Mouse (Mus musculus): ENCODE measurements around the gene Il6st. TPM values are rescaled to one million over a fixed set of nuclear protein-coding genes. Genes with fewer than 3 reads are reported as not detected.

Gene Il6st
- polyA plus RNA-seq, 1 experiment from 2014 or later = 28.4 TPM

DNA sequence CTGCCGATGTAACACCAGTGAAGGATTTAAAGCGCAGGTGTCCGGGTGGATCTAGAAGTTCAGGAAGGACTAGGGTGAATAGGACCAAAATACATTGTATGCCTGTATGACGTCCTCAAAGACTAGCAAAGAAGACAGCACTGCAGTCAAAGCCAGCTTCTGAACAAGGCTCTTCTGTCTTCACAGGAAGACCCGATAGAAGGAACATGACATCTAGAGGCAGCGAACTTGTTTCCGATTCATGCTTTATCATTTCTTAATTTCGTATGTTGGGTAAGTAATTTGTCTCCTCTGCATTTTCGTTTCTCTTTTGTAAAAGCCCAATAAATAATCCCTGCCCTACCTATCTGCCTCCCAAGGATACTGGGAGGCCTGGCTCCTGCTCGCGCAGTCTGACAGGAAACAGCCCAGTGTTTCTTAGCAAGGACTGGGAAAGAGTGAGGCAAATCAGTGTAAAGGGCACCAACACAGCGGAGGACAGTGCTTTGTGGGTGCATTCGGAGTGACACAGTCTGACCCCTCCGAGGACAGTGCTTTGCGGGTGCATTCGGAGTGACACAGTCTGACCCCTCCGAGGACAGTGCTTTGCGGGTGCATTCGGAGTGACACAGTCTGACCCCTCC lies 8.6 kb downstream of the Il6st start:
- ATAC-seq (ENCODE audit: low FRiP score) (no peak), DNase-seq (ENCODE audit: low spot score, missing footprints) (peak; percentile 65)
- Histone ChIP-seq H3K36me3 (ENCODE audit: control insufficient read depth, insufficient read depth, low read length) (peaks cover 3% of the 10 kb centered on the region; the same call in 1 of the 2 replicates), H3K27ac (ENCODE audit: low read depth, low read length) (no peak overlapping the region), H3K9me3 (ENCODE audit: control insufficient read depth, low read length) (no peaks in the 10 kb centered on the region), H3K4me1 (ENCODE audit: control insufficient read depth, insufficient read depth, low read length) (no peaks in the 10 kb centered on the region), H3K4me3 (ENCODE audit: low read depth, low read length) (no peak overlapping the region), H3K9ac (ENCODE audit: low read length) (no peak overlapping the region), H3K4me2 (no peak overlapping the region), H3K27me3 (ENCODE audit: control insufficient read depth, insufficient read depth, low read length) (no peaks in the 10 kb centered on the region)
- 91% methylated on average over 17 of the region's 19 CpGs for WGBS

DNA sequence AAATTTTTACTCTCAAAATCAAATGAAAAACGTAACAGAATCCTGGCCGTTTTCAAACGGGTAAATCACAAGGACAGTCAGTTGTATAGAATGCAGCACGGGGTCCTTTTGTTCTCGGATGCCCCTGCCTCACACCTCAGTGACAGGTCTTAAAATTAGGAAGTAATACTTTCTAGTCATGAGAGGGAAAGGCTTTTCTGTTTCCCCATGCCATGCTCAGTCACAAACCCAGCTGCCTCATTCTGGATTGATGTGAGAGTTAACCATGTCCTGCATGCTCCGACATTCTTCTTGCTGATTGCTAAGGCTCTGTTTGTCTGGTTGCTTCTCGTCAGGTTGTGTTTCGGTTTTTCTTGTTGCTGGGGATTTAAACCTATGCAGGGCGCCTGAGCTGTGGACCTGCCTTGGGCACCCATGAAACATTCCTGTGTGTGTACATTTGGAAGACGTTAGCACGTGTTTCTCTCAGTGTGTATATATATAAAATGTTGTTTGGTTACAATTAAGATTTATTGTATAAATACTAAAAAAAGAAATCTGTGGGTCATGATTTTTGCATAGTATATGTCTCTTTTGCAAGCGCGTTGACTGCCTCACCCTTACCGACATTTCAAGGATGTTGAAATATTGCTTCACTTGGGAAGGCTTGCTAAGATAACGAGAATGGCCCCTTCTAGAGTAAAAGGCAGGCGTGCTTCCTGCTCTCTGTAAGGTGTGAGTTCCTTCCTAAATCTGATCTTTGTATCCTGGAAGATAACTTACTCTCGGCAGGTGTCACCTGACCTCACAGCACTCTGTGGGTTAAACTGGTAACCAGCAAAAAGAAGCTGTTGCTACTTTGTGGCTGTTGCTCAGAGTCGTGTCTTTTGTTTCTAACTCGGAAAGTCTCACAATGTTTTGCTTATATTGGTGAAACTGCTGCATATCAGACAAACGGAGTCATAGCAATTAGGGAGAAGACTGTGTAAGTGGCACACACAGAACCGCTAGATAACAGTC lies 10.2 kb downstream of the Il6st start:
- no peaks in the 10 kb centered on the region for H3K27me3 ChIP-seq (ENCODE audit: control insufficient read depth, insufficient read depth, low read length)
- H3K4me3 ChIP-seq (ENCODE audit: low read depth, low read length) = no peak overlapping the region
- no peak for ATAC-seq (ENCODE audit: low FRiP score)

DNA sequence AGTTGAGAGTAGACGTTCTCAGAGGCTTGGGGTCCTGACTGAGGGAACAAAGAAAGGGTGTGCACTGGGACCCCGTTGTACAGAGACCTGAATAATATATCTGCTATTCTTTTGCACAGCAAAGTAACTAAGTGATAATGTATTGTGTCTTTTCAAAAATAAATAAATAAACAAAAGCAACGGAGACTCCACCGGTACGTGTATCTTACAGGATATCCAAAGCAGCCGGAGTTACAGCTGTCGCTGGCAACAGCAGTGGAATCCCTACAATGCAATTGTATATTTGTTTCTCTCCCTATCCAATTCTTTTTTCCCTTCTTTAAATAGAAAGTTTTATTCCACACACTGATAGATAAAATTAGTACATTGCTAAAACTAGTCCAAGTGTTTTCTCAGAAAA lies 15.2 kb downstream of the Il6st start:
- 86% methylated on average over 7 of the region's 7 CpGs for WGBS
- Histone ChIP-seq H3K27ac (ENCODE audit: low read depth, low read length) (no peak overlapping the region), H3K9me3 (ENCODE audit: control insufficient read depth, low read length) (no peaks in the 10 kb centered on the region), H3K9ac (ENCODE audit: low read length) (no peak overlapping the region), H3K4me3 (ENCODE audit: low read depth, low read length) (no peak overlapping the region), H3K4me2 (no peak overlapping the region), H3K4me1 (ENCODE audit: control insufficient read depth, insufficient read depth, low read length) (no peaks in the 10 kb centered on the region), H3K27me3 (ENCODE audit: control insufficient read depth, insufficient read depth, low read length) (no peaks in the 10 kb centered on the region), H3K36me3 (ENCODE audit: control insufficient read depth, insufficient read depth, low read length) (peaks cover 3% of the 10 kb centered on the region; the same call in 1 of the 2 replicates)
- ATAC-seq (ENCODE audit: low FRiP score) (no peak), DNase-seq (ENCODE audit: low spot score, missing footprints) (no peak)

More for the DNA sequence above, 10.2 kb downstream of the Il6st start:
- no peaks in the 10 kb centered on the region for H3K9me3 ChIP-seq (ENCODE audit: control insufficient read depth, low read length)
- H3K4me1 ChIP-seq (ENCODE audit: control insufficient read depth, insufficient read depth, low read length) = no peaks in the 10 kb centered on the region
- no peak overlapping the region for H3K27ac ChIP-seq (ENCODE audit: low read depth, low read length)
- peaks cover 3% of the 10 kb centered on the region; the same call in 1 of the 2 replicates for H3K36me3 ChIP-seq (ENCODE audit: control insufficient read depth, insufficient read depth, low read length)
- H3K9ac ChIP-seq (ENCODE audit: low read length) = no peak overlapping the region
- no peak overlapping the region for H3K4me2 ChIP-seq
- DNase-seq (ENCODE audit: low spot score, missing footprints) = peak; percentile 41
- 90% methylated on average over 21 of the region's 21 CpGs for WGBS

DNA sequence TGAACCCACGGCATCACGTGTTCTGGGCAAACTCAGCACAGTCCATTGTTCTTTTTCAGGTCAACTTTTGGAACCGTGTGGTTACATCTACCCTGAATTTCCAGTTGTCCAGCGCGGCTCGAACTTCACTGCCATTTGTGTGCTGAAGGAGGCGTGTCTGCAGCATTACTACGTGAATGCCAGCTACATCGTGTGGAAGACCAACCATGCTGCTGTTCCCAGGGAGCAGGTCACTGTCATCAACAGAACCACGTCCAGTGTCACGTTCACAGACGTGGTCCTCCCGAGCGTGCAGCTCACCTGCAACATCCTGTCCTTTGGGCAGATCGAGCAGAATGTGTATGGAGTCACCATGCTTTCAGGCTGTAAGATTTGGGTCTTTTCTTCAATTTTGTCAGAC lies 16.1 kb downstream of the Il6st start:
- DNase-seq (ENCODE audit: low spot score, missing footprints) = no peak
- 90% methylated on average over 15 of the region's 15 CpGs for WGBS
- Histone ChIP-seq H3K9ac (ENCODE audit: low read length) (no peak overlapping the region), H3K4me3 (ENCODE audit: low read depth, low read length) (no peak overlapping the region), H3K36me3 (ENCODE audit: control insufficient read depth, insufficient read depth, low read length) (peaks cover 3% of the 10 kb centered on the region; the same call in 1 of the 2 replicates), H3K9me3 (ENCODE audit: control insufficient read depth, low read length) (no peaks in the 10 kb centered on the region), H3K4me2 (no peak overlapping the region), H3K27ac (ENCODE audit: low read depth, low read length) (no peak overlapping the region), H3K4me1 (ENCODE audit: control insufficient read depth, insufficient read depth, low read length) (no peaks in the 10 kb centered on the region), H3K27me3 (ENCODE audit: control insufficient read depth, insufficient read depth, low read length) (no peaks in the 10 kb centered on the region)
- no peak for ATAC-seq (ENCODE audit: low FRiP score)

DNA sequence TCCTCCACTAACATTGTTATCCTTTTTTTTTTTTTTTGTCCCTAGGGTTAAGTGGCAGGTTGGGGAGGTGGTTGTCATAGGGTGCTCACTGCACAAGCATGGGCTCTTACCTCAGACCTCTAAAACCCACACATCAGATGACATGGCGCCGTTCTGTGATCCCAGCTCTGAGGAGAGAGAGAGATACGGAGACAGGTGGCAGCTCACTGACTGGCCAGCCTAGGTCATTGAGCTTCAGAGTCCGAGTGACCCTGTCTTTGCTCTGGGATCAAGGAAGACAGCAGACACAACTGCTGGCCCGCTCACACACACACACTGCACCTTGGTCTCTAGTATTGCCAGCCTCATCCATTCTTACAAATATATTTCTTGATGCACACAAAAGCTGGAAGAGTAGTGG lies 18.7 kb downstream of the Il6st start:
- H3K27ac ChIP-seq (ENCODE audit: low read depth, low read length) = no peak overlapping the region
- 92% methylated on average over 5 of the region's 5 CpGs for WGBS
- H3K4me3 ChIP-seq (ENCODE audit: low read depth, low read length) = no peak overlapping the region
- H3K27me3 ChIP-seq (ENCODE audit: control insufficient read depth, insufficient read depth, low read length) = no peaks in the 10 kb centered on the region
- H3K4me2 ChIP-seq = no peak overlapping the region
- no peak overlapping the region for H3K9ac ChIP-seq (ENCODE audit: low read length)
- DNase-seq (ENCODE audit: low spot score, missing footprints) (no peak), ATAC-seq (ENCODE audit: low FRiP score) (no peak)
- peaks cover 3% of the 10 kb centered on the region; the same call in 1 of the 2 replicates for H3K36me3 ChIP-seq (ENCODE audit: control insufficient read depth, insufficient read depth, low read length)
- H3K9me3 ChIP-seq (ENCODE audit: control insufficient read depth, low read length) = no peaks in the 10 kb centered on the region
- H3K4me1 ChIP-seq (ENCODE audit: control insufficient read depth, insufficient read depth, low read length) = no peaks in the 10 kb centered on the region

DNA sequence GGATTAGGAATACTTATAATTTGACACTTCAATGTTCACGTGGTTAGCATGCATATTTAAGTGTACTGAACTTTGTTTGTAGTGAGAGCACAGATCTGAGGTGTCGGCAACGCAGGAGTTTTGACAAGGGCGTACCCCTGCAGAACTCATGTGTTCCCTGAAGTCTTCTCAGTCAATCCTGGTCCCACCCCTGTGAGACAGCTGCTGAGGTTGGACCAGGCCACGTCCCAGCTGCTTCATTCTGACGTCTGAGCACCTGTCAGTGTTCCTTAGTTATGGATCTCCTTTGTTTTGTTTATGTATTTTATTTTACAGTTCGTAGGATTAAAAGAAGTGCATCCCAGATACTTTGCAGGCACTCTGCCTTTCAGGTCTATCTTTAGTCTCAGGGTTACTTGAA lies 19.1 kb downstream of the Il6st start:
- Histone ChIP-seq H3K9me3 (ENCODE audit: control insufficient read depth, low read length) (no peaks in the 10 kb centered on the region), H3K4me1 (ENCODE audit: control insufficient read depth, insufficient read depth, low read length) (no peaks in the 10 kb centered on the region), H3K4me3 (ENCODE audit: low read depth, low read length) (no peak overlapping the region), H3K36me3 (ENCODE audit: control insufficient read depth, insufficient read depth, low read length) (peaks cover 3% of the 10 kb centered on the region; the same call in 1 of the 2 replicates), H3K27ac (ENCODE audit: low read depth, low read length) (no peak overlapping the region), H3K9ac (ENCODE audit: low read length) (no peak overlapping the region), H3K4me2 (no peak overlapping the region), H3K27me3 (ENCODE audit: control insufficient read depth, insufficient read depth, low read length) (no peaks in the 10 kb centered on the region)
- WGBS = 88% methylated on average over 7 of the region's 7 CpGs
- no peak for ATAC-seq (ENCODE audit: low FRiP score)
- no peak for DNase-seq (ENCODE audit: low spot score, missing footprints)

DNA sequence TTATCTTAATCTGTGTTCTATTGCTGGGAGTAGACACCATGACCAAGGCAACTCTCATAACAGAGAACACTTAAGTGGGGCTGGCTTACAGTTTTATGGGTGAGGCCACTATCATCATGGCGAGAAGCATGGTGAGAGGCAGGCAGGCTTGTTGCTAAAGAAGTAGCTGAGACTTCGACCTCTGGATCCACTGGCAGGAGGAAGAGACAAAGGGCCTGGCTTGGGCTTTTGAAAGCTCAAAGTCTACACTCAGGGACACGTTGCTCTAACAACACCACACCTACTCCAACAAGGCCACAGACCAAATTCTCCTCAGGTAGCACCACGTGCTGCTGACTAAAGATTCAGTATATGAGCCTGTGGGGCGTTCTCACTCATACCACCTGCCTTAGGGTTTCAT lies 22.4 kb downstream of the Il6st start:
- no peak overlapping the region for H3K4me2 ChIP-seq
- WGBS = 98% methylated on average over 5 of the region's 5 CpGs
- no peaks in the 10 kb centered on the region for H3K9me3 ChIP-seq (ENCODE audit: control insufficient read depth, low read length)
- H3K36me3 ChIP-seq (ENCODE audit: control insufficient read depth, insufficient read depth, low read length) = peaks cover 3% of the 10 kb centered on the region; the same call in 1 of the 2 replicates
- no peak overlapping the region for H3K27ac ChIP-seq (ENCODE audit: low read depth, low read length)
- no peak overlapping the region for H3K9ac ChIP-seq (ENCODE audit: low read length)
- no peak overlapping the region for H3K4me3 ChIP-seq (ENCODE audit: low read depth, low read length)
- H3K4me1 ChIP-seq (ENCODE audit: control insufficient read depth, insufficient read depth, low read length) = no peaks in the 10 kb centered on the region
- H3K27me3 ChIP-seq (ENCODE audit: control insufficient read depth, insufficient read depth, low read length) = no peaks in the 10 kb centered on the region
- DNase-seq (ENCODE audit: low spot score, missing footprints) = no peak
- ATAC-seq (ENCODE audit: low FRiP score) = no peak

DNA sequence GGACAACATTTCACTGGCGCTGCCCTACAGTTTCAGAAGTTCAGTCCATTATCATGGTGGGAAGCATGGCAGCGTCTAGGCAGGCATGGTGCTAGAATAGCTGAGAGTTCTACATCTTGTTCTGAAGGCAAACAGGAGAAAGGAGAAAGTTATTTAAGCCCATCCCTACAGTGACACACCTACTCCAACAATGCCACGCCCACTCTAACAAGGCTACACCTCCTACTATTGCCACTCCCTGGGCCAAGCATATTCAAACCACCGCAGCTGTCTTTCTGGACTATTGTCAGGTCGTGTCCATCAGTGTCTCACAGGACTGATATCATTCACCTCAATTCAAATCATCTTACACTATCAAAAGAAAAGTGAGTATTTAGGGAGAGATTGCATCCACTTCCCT lies 22.8 kb downstream of the Il6st start:
- ATAC-seq (ENCODE audit: low FRiP score) = no peak
- H3K4me3 ChIP-seq (ENCODE audit: low read depth, low read length) = no peak overlapping the region
- no peak overlapping the region for H3K4me2 ChIP-seq
- no peak overlapping the region for H3K27ac ChIP-seq (ENCODE audit: low read depth, low read length)
- no peak overlapping the region for H3K9ac ChIP-seq (ENCODE audit: low read length)
- 97% methylated on average over 5 of the region's 5 CpGs for WGBS
- DNase-seq (ENCODE audit: low spot score, missing footprints) = no peak
- H3K27me3 ChIP-seq (ENCODE audit: control insufficient read depth, insufficient read depth, low read length) = no peaks in the 10 kb centered on the region
- H3K9me3 ChIP-seq (ENCODE audit: control insufficient read depth, low read length) = no peaks in the 10 kb centered on the region
- H3K36me3 ChIP-seq (ENCODE audit: control insufficient read depth, insufficient read depth, low read length) = peaks cover 3% of the 10 kb centered on the region; the same call in 1 of the 2 replicates
- H3K4me1 ChIP-seq (ENCODE audit: control insufficient read depth, insufficient read depth, low read length) = no peaks in the 10 kb centered on the region

DNA sequence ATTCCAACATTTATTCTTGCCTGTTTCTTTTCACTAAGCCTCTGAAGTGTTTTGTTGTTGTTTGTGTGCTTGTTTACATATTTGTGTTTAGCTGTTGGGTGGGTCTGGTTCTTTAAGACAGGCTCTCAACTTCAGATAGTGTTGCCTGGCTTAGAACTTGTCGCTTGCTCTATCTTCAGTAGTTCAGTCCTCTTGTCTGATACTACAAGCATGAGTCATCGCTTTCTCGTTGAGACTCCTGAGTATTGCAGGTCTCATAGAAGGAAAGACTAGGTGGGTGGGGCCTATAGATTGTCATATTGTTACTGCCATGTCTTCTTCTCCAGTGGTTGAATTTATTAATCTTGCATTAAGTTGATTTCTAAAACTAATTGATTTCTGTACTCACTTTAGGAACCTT lies 26.2 kb downstream of the Il6st start:
- Histone ChIP-seq H3K36me3 (ENCODE audit: control insufficient read depth, insufficient read depth, low read length) (peaks cover 5% of the 10 kb centered on the region; the same call in 1 of the 2 replicates), H3K27me3 (ENCODE audit: control insufficient read depth, insufficient read depth, low read length) (no peaks in the 10 kb centered on the region), H3K4me2 (no peak overlapping the region), H3K4me3 (ENCODE audit: low read depth, low read length) (no peak overlapping the region), H3K27ac (ENCODE audit: low read depth, low read length) (no peak overlapping the region), H3K9ac (ENCODE audit: low read length) (no peak overlapping the region), H3K4me1 (ENCODE audit: control insufficient read depth, insufficient read depth, low read length) (no peaks in the 10 kb centered on the region), H3K9me3 (ENCODE audit: control insufficient read depth, low read length) (no peaks in the 10 kb centered on the region)
- ATAC-seq (ENCODE audit: low FRiP score) = no peak
- WGBS = 93% methylated on average over 3 of the region's 3 CpGs
- DNase-seq (ENCODE audit: low spot score, missing footprints) = no peak
